Mouse (Mus musculus): ENCODE data around the gene Ffar4.

DNA sequence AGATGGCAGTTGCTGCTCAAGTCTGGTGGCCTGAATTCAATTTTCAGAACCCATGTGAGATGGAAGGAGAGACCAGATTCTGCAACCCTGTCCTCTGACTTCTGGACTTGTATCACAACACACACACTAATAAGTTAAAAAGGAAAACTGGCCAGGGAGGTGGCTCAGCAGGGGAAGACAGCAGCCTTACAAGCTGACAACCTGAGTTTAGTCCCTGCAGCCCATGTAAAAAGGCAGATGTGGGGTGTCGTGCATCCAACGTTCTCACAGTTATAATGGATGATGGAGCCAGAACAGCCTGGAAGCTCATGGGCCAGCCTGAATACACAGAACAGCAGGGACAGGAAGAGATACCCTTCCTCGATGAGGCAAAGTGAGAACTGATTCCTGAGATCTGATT is 15.5 kb upstream of the Ffar4 start:
- TF ChIP-seq POLR2A (IDR thresholded peaks at IDR 0.05; ENCODE audit: control insufficient read depth, low read depth, low read length) (no peak), CTCF (IDR thresholded peaks at IDR 0.05; ENCODE audit: control insufficient read depth, insufficient read depth, insufficient replicate concordance, low read depth, low read length) (no peak)

All from testis, adult 2 months (tissue).